Mouse (Mus musculus) heart, postnatal 4 days (tissue): Measurements from ENCODE around the gene Cacna1a. TPM values are rescaled to one million over a fixed set of nuclear protein-coding genes. Genes with fewer than 3 reads are reported as not detected.

Source experiments
- DNase-seq: peaks from one replicate; pipeline ENCODE4 v3.0.0; 2021
- total RNA-seq, 2 experiments: library from RNA; stranded (reverse); gene quantifications; 2 replicates each; pipeline ENCODE4 v1.2.3; 2021

Gene Cacna1a
- total RNA-seq, 2 experiments from 2014 or later, result 6.6 to 8.0 TPM

DNA sequence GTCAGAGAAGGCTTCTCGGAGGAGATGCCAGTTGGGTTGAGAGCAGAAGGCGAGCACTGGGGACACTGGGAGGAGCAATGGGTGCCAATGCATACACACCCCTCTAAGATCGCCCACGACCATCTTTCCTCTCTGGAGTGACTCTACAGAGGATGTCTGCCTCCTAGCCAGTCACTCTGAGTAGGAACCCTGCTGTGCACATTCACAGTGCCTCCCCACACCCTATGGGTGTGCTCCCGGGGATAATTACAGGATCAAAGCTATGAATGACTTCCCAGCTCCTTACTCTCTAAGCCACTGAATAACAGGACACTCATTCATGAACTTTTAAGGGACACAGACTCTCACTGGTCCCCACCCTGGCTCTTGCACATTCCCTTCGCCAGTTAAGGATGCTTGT lies 151.1 kb downstream of the Cacna1a start:
- no peak for DNase-seq

- DNase-seq, result no peak
These were observed 154.2 kb downstream of the Cacna1a start for GRCm38 (mm10) chr8:84542481-84542880.

GRCm38 (mm10) chr8:84545522-84545921 lies 157.3 kb downstream of the Cacna1a start:
- no peak for DNase-seq

- no peak for DNase-seq
These were observed 164.2 kb downstream of the Cacna1a start for GRCm38 (mm10) chr8:84552457-84552856.

GRCm38 (mm10) chr8:84553106-84553505 lies 164.9 kb downstream of the Cacna1a start:
- no peak for DNase-seq

- no peak for DNase-seq
These were observed 165.4 kb downstream of the Cacna1a start for GRCm38 (mm10) chr8:84553617-84554016.

DNA sequence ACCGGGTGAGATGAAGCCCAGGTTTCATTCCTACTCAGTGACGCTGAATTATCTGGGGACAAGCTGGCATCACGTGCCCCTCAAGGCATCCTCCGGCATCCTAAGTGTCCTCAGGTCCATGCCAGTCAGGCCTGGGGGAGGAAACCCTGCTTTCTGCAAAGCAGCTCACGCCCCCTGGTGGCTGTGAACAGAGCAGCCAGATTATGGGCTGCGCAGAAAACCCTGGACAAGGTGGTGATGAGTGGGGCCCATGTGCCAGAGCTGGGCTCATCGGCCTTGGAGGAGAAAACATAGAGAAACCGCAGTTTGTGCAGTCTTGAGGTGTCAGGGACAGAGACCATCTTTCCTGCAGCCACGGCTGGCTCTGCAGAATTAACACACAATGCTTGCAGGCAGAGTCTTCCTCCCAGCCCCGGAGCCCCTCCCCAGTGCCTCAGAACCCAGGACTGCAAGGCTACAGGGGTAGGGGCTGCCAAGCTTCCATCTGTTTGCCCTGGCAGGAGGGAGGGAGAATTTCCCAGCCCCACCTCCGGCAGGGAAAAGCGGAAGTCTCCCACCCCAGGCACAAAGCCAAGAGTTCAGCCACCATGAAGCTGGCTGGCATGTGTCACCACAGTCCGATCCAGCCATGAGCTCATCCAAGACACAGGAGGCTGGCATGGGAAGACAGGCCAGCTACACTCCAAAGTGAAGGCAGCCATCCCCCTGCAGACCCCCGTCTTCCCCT lies 166.2 kb downstream of the Cacna1a start:
- DNase-seq, result peak; percentile 76

DNA sequence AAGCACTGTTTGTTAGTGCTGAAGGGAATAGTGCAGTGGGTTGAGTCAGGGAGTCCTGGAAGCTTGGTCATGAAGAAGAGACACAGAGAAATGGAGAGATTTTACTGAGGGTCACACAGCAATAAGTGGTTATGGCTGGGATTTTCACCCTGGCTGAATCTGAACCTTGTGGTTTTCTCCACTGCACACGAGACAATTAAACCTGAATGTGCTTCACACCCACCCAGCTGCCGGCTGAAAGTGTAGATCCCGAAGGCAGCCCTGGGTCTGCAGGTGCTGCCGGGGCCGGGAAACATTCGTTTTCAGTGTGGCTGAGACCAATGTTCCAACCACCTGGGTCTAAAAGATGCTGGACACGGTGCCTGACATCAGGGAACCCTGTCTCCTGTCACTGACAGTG lies 167.0 kb downstream of the Cacna1a start:
- DNase-seq, result no peak

DNA sequence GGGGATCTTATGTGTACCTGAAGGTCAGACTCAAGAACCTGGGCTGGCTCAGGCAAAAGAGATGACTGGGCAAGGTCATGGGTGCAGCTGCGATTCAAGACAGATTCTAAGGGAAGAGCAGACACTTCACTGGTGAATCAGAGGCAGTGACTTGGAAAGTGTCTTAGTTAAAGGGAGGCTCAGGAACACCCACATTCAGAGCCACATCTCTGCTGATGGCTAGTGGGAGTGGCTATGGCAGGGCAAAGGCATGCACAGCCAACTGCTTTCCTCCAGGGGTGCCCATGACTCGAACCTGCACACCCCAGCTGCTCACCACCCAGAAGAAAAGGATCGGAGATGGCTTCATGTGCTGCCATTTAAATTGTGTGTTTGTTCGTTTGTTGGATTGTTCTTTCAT lies 169.7 kb downstream of the Cacna1a start:
- no peak for DNase-seq

DNA sequence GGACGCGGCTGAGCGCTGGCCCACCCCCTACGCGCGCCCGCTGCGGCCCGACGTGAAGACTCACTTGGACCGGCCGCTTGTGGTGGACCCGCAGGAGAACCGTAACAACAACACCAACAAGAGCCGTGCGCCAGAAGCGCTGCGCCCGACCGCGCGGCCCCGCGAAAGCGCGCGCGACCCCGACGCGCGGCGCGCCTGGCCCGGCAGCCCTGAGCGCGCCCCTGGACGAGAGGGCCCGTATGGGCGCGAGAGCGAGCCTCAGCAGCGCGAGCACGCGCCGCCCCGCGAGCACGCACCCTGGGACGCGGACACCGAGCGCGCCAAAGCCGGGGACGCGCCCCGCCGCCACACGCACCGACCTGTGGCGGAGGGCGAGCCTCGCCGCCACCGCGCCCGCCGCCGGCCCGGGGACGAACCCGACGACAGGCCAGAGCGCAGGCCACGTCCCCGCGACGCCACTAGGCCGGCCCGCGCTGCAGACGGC lies 170.9 kb downstream of the Cacna1a start:
- DNase-seq, result no peak

DNA sequence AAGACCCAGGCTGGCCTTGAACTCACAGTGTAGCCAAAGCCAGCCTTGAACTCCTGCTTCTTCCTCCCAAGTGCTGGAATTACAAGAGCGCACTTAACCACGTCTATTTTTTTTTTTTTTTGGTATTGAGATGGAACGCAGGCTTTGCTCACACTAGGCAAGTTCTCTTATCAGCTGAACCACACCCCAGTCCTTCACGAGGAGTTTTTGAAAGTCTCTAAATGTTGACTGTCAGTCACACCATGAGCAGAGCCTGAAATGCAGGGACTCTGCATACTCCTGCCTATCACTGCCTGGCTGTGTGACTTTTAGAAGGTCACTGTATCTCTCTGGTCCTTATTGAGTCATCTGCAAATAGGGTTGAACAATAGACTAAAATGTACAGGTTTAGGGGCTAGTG lies 173.5 kb downstream of the Cacna1a start:
- DNase-seq, result no peak

DNA sequence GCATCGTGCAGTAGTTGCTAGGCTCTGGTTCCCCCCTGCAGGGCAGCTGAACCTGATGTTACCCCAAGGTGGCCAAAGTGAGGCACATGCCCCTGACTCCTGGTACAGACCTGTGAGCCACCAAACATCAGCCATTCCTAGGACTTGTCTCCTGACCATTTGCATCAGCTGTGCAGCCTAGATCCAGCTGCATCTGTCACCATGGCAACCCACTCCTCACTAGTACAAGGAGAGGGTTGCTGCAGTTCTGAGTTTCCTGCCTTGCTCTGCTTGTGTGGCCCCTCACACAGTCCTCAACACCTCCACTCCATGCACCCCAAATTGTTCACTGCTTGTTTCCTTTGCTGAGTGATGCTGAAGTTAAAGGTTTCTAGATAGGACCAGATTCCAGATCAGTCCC lies 175.8 kb downstream of the Cacna1a start:
- no peak for DNase-seq

DNA sequence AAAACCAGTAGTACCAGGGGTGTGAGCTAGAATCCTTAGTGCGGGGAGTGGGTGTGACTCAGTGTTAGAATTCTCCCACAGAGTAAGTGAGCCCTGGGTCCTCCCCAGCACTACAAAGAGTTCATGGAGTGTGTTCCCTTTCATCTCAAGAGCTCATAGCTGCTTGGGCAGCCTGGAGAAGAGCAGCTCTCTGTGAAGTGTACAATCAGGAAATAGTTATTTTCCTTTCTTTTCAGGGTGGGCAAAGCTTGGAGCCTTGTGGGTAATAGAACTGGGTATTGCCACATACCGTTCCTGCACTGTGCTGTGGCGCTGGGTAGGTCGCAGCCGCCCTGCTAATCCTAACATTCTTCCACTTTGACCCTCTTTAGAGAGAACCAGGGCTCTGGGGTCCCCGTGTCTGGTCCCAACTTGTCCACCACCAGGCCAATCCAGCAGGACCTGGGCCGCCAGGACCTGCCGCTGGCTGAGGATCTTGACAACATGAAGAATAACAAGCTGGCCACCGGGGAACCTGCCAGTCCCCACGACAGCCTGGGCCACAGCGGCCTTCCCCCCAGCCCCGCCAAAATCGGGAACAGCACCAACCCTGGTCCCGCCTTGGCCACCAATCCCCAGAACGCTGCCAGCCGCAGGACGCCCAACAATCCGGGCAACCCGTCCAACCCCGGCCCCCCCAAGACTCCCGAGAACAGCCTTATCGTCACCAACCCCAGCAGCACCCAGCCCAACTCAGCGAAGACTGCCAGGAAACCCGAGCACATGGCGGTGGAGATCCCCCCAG lies 177.5 kb downstream of the Cacna1a start:
- no peak for DNase-seq

DNA sequence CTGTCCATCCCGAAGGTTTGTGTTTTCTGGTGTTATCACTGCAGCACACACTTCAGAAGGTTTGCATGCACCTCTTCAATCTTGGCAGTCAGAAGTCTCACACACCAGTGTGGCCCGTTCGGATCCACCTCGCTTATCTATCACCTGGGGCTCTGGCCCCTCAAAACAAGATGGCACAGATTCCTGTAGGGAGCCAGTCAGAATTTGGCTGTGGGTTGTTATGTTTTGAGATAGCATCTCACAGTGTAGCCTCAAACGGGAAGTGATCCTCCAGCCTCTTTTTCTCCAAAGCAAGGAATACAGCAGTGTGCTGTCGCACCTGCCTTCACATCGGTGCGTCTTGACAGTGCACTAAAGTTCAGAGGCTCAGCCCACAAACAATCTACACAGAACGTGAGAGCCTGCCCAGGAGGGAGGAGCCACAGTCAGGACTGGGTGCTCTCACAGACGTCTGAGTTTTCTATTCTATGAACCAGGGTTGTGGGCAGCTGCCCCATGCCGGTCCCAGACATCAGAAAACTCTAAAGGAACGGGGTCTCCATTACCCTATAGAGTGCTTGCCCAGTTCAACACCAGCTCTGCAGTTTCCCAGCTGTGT lies 178.7 kb downstream of the Cacna1a start:
- DNase-seq, result no peak

GRCm38 (mm10) chr8:84567541-84567940 lies 179.3 kb downstream of the Cacna1a start:
- peak; percentile 58 for DNase-seq

DNA sequence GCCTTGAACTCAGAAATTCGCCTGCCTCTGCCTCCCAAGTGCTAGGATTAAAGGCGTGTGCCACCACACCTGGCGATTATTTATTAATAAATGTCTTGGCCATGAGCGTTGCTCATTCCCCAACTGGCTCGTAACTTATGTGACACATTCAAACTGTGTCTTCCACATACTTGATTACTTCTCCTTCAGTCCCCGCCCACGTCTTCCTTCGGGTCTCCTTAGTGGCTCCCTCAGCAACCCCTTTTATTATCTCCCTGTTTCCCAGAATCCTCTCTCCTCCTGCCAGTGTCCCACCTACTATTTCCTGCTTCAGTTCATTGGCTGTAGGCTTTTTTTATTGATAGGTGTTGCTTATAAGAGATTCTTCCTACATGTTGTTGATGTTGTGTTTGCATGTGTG lies 180.5 kb downstream of the Cacna1a start:
- no peak for DNase-seq

GRCm38 (mm10) chr8:84569921-84570673 lies 181.9 kb downstream of the Cacna1a start:
- no peak for DNase-seq

DNA sequence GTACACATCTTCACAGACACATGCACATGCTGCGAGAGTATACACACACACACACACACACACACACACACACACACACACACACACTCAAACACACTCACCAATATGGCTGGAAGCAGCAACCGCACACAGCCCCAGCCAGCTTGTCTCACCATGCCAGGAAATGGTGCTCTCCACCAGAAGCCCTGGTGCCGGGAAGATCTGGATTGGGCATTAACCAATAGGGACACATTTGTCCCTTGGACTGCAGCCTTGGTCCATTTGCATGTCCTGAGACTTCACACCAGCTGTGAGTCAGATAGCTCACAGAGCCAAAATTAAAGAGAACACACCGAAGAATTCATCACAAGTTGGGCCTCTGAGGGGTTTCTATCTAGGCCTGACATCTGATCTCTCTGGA lies 189.2 kb downstream of the Cacna1a start:
- no peak for DNase-seq

- peak; percentile 68 for DNase-seq
These were observed 191.4 kb downstream of the Cacna1a start for GRCm38 (mm10) chr8:84579595-84579994.

- no peak for DNase-seq
These were observed 197.1 kb downstream of the Cacna1a start for GRCm38 (mm10) chr8:84585311-84585710.

GRCm38 (mm10) chr8:84586221-84586620 lies 198.0 kb downstream of the Cacna1a start:
- no peak for DNase-seq

GRCm38 (mm10) chr8:84588498-84588897 lies 200.3 kb downstream of the Cacna1a start:
- DNase-seq, result peak; percentile 49
